Mouse (Mus musculus): Measurements from ENCODE around the gene Rbm28. TPM values are rescaled to one million over a fixed set of nuclear protein-coding genes. Genes with fewer than 3 reads are reported as not detected.

Rbm28 gene
- total RNA-seq, 2 experiments from 2014 or later = 40.2 to 44.1 TPM

DNA sequence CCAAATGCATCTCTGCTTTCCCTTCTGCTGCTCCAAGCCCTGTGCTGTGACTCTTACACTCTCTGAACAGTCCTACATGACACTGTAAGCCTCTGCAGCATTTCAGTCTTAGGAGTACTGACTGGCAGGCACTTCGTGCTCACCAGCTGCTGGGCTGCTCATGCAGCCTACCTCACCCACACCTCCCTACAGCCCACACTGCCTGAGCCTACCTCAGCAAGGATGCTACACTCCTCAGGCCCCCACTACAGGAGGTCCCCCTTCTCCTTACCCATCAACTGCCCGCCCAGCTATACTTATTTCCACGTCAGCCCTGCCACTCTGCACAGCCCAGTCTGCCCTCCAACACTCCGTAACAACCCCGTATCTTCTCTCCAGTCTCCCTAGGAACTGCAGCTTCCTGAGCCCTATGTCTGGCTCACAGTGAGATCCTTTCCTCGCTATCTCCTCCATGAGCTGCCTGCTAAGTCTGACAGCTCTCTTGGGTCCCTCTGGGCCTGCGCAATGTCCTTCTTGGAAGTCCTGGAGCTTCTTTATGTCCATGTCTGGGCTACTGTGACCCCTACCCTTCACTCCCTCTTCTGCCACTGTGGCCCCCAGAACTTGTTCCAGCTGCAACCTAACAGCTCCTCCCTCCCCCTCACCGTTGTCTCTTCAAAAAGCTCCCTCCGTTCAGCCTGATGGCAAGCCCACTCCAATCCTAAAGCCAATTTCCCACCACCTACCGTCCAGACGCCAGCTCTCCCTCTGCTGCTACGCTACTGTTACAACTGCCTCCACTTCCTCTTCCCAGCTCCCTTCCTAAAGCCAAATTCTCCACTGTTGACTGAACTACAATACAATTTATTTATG lies 19.1 kb downstream of the Rbm28 start:
- peak; percentile 8 to 36 for DNase-seq (ENCODE audit: low spot score in 2 of 2)

DNA sequence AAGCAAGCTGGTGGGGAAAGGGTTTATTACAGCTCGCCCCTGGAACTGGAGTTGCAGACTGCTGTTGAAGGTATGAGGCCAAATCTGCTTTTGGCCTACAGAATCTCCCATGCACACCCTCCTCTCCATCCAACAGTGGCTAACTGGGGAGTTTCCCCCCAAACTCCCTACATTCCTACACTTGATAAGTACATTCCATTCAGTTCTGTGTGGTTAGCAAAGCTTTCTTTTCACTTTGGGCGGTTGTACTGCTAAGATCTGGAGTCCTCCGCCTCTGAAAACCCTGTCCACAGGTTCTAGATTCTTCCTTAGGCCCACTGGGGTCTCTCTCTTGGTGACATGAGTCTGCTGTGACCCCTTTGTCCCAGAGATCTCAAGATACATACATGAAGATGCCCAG lies 19.8 kb downstream of the Rbm28 start:
- no peak for DNase-seq (ENCODE audit: low spot score in 2 of 2)

DNA sequence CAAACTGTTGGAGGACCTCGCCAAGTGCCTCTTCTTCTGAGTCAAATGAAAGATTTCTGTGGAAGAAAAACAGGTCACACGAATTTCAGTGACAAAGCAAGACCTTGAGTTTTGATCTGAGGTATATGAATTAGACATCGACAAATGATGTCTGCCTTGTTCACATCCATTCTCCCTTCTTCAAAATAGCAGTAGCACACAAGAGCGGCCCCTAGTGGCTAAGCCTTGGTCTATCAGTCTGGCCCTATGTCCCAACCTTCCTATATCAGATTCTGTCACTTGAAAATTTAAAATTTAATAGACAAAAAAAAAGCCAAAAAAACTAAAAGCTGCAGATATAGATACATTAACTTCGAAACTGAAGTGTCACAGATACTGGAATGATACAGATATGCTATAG lies 21.2 kb downstream of the Rbm28 start:
- peak; percentile 74 to 82 for DNase-seq (ENCODE audit: low spot score in 2 of 2)

DNA sequence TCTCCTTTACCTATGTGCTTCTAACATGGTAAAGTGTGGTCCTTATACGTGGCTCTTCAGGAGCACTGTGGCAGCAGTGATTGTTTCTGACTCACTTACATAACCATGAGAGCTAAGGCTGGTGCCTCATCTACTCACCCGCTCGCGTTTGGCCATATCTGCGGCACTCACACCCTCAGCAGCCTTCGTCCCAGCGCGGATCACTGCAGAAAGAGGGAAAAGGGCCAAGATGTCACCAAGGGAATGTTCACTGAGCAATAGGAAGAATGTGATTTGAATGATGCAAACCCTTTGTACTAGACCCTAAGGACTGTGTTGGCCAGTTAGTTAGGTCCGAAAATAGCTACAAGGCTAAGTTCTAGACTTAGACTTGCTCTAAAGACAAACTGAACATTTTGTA lies 27.4 kb downstream of the Rbm28 start:
- no peak for DNase-seq (ENCODE audit: low spot score in 2 of 2)

DNA sequence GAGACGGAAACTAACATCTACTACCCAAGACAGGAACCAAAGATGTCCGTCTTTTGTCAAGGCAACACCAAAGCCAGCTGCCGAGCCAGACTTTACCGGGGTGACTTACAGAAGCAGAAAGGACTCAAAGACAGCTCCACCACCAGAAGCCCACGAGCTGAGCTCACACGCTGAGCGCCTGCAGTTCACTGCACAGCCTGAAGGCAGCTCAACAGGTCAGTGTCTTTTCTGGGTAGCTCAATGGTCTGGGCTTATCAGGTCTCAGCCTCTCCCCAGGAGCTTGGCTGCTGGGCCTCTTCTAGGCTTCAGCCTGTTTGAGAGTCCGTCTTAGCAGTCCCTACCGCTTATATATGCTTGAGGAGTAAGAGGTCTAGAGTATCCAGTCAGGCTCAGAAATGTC lies 31.7 kb downstream of the Rbm28 start:
- DNase-seq (ENCODE audit: low spot score in 2 of 2) = no peak

DNA sequence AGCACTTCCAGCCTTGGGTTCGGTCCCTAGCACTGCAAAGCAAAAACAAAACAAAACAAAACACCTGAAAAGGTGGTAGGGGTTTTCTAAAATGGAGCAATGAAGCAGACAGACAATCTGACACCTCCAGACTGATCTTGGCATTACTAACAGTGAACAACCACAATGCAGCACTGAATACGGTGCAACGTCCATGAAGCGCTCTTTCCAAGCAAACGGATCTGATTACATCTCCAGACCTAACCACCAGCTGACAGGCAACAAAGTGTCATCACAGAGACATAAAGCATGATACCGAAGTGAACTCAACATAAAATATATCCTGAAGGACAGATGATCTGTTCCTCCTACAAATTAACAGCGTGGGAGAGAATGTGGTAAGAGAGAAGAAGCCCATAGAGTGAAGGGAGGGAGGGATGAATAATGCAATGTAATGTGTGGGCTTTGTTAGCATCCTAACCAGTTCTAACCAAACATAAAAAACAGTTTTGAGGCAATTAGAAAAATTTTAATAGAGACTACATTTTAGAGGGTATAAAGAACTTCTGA lies 37.9 kb downstream of the Rbm28 start:
- DNase-seq (ENCODE audit: low spot score in 2 of 2) = no peak

DNA sequence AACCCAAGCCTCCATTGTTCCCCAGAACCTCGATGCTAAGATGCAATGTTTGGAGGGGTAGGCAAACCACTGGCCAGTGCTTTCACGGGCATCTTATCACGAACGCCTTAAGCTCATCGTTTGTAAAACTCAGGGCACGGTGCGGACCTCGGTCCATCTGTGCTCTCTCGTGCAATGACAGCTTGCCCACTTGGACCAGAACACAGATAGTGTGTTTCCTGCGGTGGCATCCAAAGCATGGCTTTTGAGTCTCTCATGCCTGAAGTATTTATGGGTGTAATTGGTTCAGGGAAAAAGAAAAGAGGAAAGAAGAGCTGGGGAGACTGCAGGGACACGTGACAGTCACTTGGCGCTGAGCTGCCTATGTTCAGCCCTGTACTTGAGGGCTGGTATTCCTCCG lies 44.8 kb downstream of the Rbm28 start:
- DNase-seq (ENCODE audit: low spot score in 2 of 2) = no peak

DNA sequence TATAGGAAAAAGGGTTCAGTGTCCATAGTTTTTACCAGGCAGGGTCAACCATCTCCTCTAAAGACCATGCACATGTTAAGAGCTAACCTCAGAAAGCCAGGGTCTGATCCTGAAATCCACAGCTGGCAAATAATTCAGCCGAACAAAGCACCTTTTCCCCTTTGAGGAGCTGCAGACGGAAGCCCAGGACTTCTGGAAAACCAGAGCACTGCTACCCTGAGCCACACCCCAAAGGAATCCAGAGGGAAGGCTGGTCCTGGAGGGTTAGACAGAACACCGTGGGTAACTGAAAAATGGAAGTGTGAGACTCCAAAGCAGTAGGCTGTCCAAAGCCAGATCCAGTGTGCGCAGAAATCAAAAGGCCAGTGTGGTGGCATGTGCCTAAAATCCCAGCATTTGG lies 45.8 kb downstream of the Rbm28 start:
- no peak for DNase-seq (ENCODE audit: low spot score in 2 of 2)

DNA sequence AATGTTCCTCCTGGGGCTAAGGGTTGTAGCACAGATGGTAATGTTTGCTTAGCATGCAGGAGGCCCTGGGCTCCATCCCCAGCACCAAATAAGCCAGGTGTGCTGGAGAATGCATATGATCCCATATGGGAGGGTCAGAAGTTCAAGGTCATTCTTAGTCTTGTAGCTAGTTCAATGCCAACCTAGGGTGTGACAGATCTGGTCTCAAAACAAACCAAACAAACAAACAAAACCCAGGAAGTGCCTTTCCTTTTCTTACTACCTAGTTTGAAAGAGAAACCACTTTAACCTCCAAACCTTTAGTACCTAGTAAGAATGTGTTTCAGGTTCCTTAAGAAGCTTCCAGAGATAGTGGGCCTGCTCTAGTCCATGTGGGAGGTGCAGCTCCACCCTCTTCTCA lies 46.6 kb downstream of the Rbm28 start:
- no peak for DNase-seq (ENCODE audit: low spot score in 2 of 2)

DNA sequence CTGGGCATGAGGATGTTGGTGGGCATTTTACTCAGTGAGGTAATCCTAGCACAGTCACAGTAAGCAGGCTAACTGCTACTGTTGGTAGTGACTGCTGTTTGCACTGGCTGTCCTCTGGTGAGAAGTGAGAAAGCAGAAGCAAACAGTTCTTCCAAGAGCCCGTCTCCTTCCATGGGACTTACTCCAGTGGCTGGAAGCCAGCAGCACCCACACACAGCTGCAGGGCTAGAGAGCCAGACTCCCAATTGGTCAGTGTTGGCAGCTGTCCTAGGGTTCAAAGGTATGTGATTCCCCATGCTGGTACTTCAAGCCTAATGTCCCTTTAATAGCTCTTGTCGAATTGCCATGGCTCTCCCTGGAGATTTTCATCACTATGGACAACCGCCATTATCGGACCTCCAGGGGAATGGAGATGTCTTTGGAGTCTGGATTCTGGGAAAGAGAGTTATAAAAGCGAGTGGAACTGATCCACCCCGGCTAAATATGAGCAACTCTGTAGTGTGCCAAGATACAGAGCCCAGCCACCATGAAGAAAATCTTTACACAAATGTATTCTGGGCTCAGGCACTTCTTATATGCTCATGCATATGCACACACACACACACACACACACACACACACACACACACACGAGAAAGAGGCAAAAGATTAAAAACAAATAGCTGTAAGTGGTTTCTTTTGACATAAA lies 47.2 kb downstream of the Rbm28 start:
- DNase-seq (ENCODE audit: low spot score in 2 of 2) = peak; percentile 60 to 77

DNA sequence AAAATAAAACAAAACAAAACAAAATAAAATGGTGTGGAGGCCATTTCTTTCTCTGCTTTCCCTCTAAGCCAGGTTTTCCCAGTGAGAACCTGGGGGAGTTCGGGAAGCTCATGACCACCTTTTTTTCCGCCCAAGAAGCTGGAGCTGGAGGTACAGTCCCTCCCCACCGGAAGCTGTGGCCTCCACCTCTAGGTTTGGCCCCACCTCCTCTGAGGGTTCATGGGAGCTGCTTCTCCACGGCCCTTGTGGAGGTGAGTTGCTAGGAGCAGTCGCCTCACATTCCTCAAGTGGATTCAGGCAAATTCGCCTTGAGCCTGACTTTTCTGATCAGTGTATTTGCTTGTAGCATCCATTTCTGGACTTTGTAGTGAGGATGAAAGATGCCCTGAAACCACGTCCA lies 49.0 kb downstream of the Rbm28 start:
- no peak for DNase-seq (ENCODE audit: low spot score in 2 of 2)

DNA sequence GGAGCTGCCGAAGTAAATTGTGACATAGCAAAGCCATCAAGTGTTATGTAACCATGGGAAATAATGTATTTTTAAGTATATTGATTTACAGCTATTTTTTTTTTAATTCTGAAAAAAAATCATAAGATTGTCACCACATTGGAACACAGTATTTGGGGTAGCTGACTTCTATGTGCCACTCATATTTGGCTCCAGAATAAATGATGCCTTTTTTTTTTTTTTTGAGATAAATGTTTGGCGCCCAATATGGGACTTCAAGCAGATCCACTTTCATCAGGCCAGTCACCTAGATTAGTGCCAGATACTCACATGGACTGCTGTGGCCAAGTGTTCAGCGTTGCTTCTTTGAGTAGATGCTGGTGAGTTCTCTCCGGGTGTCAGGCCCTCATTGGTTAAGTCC lies 53.3 kb downstream of the Rbm28 start:
- DNase-seq (ENCODE audit: low spot score in 2 of 2) = no peak

DNA sequence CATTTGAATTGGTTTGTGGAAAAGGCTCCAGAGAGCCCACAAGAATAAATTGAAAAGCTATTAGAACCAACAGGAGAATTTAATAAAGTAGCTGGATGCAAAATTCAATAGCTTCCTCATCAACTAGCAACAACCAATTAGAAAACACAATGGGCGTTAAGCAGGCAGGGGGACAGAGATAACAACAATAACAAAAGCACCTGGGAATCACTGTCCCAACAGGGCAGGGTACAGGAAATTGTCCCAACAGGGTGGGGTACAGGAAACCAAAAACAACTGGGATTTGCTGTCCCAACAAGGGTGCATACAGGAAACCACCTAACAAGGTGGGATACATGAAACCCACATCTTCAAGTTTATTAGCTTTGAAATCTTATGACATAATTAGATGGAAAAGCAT lies 56.4 kb downstream of the Rbm28 start:
- DNase-seq (ENCODE audit: low spot score in 2 of 2) = no peak

DNA sequence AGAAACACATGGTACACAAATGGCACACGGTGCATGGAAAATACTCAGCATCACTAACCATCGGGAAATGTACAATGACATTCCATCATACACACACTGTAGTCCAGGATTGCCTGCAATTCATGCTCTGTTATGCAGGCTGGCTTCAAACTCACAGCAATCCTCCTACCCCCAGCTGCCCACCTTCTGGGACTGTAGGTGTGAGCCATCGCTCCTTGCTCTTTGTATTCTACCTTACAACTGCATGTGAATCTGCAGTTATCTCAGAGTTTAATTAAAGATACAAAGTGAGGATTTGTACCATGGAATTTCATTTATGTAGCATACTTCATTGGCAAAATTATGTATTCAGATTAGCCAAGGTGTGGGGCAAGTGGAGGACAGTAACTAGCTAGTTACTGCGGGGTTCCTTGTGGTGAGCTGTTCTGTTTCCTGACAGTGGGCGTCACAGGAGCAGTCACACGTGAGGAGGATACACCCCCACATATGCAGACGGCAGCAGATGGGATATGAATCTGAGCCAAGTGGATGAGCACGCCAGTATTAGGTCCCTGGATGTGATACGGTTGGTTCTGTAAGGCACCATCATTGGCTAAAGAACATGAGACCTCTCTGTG lies 63.5 kb downstream of the Rbm28 start:
- DNase-seq (ENCODE audit: low spot score in 2 of 2) = peak; percentile 41 to 44

DNA sequence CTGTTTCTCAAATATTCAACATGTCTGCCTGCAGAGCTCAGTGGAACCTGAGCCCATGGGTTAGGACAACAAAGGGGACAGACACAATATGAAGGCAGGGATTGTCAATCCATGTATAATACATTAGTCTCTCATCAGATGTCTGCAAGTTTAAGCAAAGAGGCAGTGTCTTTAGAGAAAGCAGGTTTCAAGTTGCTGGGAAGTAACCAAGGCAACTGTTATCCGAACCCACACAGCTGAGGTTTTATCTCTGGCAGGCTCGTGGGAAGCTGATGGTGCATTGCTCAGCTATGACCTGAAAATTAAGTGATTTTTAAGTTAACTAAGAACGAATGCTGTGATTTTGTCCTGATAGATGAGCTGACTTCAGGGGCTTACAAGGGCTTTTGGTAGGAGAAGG lies 64.4 kb downstream of the Rbm28 start:
- peak in 1 of 2 experiments; percentile 31 for DNase-seq (ENCODE audit: low spot score in 2 of 2)

DNA sequence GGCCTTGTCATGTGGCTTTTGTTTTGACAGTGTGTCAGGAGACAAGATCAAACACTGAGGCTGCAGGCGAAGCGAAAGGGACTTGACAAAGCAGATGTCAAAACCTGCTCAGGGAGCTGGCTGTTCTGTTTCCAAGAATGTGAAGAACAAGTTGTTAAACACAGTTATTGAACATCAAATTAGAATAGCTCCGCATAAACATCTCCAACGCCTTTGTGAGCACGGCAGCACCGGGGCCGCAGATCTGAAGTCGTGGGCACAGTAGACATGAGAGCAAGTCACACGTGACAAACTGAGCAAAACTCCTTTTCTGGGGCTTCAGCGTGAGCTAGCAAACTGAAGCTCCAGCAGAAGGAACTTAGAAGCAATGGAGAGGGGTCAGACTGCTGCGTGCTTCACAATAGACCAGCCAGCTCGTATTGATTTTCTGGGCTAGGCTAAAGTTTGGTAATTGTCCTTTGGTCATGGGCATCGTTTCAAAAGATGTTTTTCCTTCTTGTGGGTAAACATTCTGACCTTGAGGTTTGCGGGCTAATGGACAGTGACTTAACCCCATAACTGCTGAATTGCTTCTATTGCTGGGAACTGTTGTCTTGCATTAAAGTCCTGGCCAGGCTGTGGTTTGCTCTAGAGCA lies 65.2 kb downstream of the Rbm28 start:
- peak in 1 of 2 experiments; percentile 42 for DNase-seq (ENCODE audit: low spot score in 2 of 2)

DNA sequence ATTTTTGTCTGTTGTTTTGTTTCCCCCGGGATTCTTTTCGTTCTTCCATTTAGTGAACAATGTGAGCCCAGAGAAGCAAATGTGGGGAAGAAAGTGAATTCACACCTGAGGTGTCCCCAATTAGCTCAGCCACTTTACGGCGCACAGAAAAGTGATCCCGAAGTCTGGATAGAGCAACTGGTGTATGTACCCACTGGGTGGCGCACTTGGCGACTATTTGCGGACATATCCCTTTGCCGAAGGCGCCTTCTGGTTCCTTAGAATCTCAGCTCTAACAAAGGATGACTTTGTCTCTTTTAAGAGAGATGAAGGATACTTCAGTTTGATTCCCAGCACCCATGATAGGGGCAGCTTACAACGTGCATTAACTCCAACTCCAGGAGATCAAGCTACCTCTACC lies 71.9 kb downstream of the Rbm28 start:
- DNase-seq (ENCODE audit: low spot score in 2 of 2) = peak; percentile 29 to 31

DNA sequence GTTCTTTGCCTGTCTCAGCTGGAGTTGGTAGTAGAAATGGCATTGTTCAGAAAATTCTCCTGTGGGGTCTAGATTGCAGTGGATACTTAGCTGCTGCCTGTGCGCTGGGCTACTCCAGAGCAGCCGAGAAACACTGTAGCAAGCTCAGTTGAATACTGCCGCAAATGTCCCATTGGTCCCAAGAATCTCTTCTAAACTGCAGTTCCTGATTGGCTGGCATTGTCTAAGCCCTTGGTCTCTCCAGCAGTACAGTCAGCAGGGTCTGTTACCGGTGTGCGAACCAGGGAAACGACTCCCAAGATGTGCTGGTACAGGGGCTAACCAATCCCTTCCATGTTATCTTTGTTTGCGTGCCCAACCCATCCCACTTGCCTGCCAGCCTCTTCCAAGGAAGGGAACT lies 72.6 kb downstream of the Rbm28 start:
- DNase-seq (ENCODE audit: low spot score in 2 of 2) = no peak

DNA sequence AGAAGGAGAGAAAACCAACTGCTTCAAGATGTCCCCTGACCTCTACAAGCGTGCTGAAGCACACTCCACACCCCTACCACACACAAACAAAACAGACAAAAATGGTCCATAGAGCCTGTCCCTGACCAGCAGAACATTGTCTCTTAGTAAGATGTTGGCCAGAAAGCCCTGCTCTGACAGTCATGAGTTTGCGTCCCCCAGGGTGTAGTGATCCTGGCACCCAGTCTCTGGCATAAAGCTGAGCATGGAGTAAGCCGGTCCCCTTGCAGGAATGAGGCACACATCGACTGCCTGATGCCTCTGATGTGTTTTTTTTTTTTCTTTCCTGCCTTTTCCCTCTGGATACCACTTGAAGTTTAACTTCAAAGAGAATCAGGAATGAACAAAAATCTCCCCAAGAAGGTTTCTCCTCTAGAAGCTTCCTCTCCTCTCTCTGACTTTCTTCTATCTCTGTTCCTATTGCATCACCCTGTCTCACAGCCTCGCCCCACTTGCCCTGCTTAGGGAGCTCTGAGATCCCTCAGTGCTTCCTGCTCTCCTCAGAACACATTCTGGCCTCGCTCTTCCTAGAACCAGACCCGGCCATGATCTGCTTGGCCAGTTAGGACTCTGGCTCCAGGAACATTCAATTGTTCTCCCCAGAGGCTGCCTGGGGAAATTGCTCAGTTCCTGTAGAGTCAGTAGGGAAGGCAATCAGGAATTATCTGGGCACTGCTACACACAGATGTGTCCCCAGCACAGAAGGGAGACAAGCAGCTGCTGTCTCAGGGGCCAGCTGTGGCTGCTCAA lies 76.7 kb downstream of the Rbm28 start:
- DNase-seq (ENCODE audit: low spot score in 2 of 2) = no peak

DNA sequence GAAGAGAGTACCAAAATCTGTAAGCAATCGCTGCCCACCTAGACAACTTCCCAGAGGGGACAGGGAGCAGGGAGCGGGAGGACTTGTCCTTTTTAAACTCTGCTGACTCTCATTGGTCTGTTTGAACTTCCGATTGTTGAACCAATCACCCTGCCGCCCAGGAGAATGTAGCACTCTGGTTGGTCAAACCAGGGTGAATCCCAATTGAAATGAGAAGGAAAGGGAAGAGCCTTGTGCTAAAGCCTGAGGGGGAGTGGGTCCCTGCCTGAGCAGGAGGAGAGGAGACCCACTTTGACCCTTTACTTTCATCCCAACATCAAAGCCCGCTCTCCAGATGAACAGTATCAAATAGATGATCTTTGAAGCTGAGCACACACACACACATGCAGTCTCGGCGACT lies 80.4 kb downstream of the Rbm28 start:
- no peak for DNase-seq (ENCODE audit: low spot score in 2 of 2)

All from left cerebral cortex, adult 18-20 months (tissue).